Mouse (Mus musculus) embryonic fibroblast, embryonic 13.5 days (primary cell): ENCODE data around the gene Aanat.

Experiments
- CTCF ChIP-seq: IDR thresholded peaks from 2 replicates; pipeline ENCODE4 v1.5.1; 2011; ENCODE audit warnings: mild to moderate bottlenecking, control low read depth, low read length, moderate library complexity, borderline replicate concordance; ENCODE audit not compliant: insufficient read depth
- POLR2A ChIP-seq: IDR thresholded peaks from 2 replicates; pipeline ENCODE4 v1.6.1; 2011; ENCODE audit warnings: low read depth, mild to moderate bottlenecking, control low read depth, low read length, moderate library complexity

GRCm38 (mm10) chr11:116554171-116554878, 31.9 kb upstream of the Aanat start:
- peak; percentile 69; the same call in 1 of the 2 replicates for TF ChIP-seq CTCF
- TF ChIP-seq POLR2A: no peak
